Mouse (Mus musculus): ENCODE data around the gene Cnksr3.

DNA sequence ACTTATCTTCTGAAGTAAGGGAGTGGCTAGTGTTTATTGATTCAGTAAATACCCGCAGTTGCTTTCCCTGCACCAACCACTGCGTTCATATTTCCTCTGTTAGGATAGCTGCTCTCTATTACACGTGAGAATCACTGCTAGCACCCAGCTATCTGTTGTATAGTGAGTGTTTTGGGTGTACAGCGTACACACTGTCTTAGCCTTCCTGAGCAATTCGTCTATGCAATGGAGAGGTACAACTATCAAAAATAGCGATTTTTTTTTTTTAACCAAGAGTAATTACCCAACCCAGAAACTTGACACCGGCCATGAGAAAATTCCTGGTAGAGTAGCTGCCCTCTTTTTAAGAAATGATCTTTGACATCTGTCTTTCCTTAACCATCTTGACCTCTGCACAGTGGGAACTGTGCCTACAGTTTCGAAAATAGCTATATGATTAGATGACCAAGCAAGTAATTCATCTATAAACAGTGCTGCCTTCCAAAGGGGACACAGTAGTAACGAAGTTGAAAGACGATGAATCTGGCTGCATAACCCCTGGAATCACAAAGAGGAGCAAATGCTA is 1.1 kb upstream of the Cnksr3 start:
- TF ChIP-seq CTCF (conservative IDR thresholded peaks at IDR 0.05; ENCODE audit: insufficient read depth, insufficient read length, low read depth, low read length): no peak
- TF ChIP-seq POLR2A (IDR thresholded peaks at IDR 0.05; ENCODE audit: low read depth, low read length): no peak

All from kidney, adult 2 months (tissue).